Mouse (Mus musculus) A20 (cell line): ENCODE results near the gene Dgkz.
A peak's percentile ranks its signal among the peaks of the same experiment; 100 is the strongest.

Experiments used
- DNase-seq: peaks from one replicate; pipeline ENCODE4 v3.0.0-alpha.2; 2011; ENCODE audit warnings: low read depth, low spot score

Gene Dgkz

DNA sequence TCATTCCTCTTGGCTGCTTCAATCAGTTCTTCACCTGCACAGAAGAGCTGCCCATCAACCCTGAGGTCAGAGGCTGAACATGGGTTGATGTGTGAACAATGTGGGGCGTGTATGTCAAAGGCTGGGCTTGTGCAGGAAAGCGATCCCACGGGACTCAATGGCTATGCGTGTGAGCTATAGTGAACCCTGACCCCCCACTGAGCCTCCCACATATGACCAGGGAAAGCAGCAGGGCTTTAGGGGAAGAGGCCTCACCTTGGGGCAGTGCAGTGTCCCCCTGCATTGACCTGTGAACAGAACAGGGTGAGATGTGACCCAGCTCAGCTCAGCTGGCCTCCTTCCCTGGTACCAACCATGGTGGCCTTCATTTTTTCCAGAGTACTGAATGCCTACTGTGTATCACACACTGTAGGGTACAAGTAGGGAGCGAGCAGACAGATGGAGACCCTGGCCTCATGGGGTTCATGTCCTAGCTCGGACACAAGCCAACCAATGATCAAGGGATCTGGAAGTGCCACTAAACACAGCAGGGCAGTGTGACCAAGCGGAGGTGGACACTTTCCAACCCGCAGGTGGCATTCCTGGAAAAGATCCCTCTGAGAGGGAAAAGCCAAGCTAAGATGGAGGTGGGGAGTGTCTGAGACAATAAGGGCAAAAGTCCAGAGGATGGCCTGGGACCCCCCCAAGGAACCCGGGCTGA is 40.7 kb downstream of the Dgkz start:
- no peak for DNase-seq

DNA sequence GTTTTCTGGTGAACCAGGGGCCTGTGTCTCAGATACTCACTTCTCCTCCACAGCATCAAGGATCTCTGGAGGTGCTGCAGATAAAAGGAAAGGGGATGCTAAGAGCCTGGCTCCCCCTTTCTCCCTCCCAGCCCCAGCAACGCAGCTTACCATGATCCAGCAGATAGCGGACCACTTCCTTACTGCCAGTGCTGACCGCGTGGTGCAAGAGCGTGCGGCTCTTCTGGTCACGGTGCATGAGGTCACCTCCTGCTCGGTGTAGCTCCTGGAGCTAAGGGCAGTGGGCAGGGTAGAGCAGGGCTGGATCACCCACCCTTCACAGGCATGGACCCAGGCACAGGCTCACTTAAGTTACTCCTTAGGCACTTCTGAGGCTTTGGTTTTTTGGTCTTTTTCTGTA is 41.6 kb downstream of the Dgkz start:
- no peak for DNase-seq

DNA sequence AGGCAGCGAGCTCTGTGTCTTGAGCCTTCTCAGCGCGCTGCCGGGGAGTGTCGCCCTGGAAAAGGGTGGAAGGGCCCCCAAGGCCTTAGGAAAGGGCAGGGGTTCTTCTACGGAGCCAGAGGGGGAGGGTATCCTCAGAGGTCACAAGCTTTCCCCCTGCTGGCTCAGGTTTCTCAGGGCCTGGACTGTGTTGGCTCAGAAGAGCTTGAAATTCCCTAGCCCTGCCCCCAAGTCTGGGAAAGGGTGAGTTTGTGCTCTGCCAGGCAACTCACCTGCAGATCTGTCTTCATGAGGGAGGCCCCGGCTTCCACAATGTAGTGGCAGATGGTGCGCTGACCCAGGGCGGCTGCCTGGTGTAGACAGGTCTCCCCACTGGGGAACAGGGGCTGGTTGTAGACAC is 42.2 kb downstream of the Dgkz start:
- DNase-seq: no peak

DNA sequence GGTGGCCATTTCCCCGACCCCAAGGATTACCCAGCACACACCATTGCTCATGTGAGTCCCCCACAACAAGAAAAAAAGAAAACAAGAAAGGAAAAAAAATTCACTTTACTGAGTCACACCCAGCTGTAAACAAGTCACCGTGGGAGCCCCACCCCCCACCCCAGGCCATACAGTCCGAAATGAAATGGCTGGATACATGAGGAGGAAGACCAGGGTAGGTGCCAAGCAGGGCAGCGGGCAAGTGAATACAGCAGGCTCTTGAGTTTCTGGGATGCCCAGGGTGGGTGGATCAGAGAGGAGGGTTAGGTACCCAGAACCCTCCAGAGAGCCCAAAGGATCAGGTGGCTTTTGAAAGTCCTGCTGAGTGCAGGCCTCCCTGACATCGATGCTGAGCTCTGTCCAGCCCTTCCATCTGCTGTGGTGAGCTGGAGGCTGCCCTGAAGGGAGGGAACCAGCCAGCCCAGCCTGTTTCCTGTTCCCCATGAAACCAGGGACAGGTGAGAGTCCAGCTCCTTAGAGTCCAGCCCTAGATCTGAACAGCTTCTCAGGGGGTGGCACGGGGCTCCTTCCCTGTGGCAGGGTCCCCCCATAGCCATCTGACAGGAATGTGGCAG is 42.8 kb downstream of the Dgkz start:
- DNase-seq: no peak

DNA sequence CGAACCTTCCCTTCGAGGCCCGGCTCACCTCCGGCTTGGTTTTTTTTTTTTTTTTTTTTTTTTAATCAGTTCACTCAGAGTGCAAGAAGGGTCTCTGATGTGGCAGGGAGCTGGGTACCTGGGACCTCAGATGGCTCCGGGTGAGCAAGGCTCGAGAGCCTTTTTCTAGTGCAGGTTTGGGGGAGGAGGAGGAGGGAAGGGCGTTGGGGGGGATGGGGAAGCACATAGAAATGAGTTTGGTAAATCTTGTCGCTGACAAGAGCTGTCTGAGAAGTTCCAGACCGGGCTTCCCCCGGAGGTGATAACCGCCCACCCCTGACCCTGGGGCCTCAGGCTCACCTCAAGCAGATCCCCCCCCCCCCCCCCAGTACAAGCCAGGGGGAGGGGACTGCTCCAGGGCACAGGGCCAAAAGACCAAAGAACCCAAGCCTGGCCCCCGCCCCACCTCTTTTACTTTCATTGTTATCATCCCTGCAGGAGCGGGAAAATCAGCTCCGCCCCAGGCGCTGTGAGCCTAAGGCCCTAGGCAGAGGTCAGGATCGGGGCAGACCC is 43.4 kb downstream of the Dgkz start, which contains the start of gene Mdk:
Mdk (minus strand) TSS at position 138 of the 552 bp plus-strand sequence.
- DNase-seq: no peak

DNA sequence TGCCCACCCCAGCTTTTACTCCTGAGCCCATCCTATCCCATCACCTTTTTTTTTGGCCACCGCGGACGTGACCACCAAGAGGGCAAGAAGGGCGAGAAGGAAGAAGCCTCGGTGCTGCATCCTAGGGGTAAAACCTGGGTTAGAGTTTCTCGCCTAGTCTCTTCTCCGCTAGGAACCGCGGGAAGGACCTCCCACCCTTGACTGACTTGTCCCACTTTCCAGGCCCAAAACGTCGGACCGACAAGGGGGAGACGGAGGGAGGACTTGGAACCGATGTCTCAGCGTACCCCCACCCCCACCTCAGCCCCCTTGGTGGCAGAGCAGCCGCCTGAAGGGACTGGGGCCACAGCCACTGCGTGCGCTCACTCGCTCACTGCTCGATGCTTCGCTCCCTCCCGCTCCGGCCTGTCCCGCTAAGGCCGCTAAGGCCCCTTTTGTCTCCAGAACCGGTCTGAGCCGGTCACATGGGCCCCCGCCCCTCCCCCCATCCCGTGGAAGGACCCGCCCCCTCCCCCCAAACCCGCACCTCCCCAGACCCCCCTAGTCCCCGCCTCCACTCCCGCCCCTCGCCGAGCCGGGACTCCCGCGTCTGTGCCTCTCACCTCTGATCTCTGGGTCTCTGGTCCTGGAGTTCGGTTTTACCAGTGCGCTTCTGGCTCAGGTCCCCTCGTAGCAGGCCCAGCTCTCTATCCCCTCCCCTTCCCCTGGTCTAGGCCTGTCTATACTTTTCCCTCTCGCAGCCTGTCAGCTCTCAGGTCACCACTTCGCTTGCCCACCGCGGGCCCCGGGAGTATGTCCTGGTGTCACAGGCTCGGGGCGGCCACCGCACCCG is 44.1 kb downstream of the Dgkz start:
- no peak for DNase-seq

DNA sequence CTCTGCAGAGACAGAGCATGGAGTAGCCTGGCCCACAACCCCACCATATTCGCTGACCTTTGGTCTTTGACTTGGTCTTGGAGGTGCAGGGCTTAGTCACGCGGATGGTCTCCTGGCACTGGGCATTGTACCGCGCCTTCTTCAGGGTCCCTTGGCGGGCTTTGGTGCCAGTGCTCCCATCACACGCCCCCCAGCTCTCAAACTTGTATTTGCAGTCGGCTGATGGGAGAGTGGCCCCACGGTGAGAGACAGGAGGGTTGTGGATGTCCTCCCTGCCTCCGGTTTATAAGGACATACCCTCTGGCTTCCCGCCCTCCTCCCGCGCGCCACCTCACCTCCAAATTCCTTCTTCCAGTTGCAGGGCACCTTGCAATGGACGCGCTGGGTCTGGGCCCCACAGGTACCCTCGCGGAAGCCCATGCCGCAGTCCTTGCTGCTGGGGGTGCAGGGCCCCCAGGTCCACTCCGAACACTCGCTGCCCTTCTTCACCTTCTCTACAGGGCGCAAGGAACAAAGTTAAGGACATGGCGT is 44.8 kb downstream of the Dgkz start:
- DNase-seq: no peak

DNA sequence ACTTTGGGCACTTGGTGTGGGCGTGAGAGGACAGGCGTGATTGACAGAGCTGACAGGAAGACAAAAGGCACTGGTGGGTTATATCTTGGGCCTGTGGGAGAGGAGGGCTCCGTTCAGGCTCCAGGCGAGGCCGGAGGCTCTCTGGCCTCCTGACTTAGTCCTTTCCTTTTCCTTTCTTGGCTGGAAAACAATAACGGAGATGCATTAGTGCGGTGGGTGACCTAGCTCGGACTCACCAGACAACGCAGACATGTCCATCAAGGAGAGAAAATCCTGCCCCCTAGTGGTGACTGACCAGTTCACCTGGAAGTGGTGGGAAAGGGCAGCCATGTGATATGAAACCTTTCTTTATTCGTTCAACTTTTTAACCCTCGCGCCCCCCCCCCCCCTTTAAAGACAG is 45.7 kb downstream of the Dgkz start:
- DNase-seq: peak; percentile 55

DNA sequence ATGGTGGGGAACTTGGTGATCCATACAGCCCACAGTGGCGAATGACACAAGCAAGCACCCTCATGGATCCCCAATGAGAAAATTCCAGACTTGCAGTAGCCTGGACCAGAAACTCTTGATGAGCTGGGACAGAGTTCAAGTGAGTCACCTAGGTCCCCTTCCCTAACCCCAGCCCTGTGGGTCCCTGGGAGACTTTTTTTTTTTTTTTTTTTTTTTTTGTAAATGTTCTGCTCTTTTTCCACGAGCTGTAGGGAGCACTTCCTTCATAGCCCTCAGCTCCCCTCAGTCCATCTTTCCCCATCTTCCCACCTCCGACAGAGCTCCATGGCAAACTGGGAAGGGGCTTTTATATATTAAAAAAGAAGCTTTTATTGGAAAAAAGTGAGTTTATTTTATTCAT is 46.2 kb downstream of the Dgkz start:
- no peak for DNase-seq

DNA sequence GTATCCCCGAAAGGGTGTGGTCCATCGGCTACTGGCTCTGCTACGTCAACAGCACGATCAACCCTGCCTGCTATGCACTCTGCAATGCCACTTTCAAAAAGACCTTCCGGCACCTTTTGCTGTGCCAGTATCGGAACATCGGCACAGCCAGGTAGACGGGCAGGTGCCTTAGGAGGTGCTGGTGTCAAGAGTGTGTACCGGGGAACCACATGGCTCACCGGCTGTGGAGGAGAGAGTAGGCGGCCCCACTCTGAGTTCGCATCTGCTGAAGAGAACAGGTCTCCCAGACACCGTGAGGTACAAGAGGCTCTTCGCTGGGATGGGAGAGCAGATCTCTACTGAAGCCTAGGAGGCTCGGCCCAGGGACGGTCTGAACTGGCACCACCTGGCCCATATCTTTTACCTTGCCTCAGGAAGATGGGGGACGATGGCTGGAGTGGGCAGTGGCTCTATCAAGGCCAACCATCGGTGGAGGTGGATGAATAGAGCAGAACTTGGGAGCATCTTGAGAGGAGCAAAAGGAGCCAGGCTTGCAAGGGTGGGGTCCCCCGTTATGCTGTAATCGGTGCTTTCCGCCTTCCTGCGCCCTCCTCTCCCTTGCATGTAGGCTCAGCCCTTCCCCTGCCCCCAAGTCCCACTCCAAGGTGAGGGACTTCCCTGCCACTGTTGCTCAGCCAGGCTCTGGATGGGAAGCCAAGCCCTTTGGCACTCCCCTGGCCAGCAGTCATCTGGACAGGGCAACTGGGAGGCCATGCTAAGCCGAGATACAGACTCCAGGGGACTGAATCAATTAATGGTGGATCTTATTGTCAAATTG is 46.9 kb downstream of the Dgkz start:
- DNase-seq: no peak

DNA sequence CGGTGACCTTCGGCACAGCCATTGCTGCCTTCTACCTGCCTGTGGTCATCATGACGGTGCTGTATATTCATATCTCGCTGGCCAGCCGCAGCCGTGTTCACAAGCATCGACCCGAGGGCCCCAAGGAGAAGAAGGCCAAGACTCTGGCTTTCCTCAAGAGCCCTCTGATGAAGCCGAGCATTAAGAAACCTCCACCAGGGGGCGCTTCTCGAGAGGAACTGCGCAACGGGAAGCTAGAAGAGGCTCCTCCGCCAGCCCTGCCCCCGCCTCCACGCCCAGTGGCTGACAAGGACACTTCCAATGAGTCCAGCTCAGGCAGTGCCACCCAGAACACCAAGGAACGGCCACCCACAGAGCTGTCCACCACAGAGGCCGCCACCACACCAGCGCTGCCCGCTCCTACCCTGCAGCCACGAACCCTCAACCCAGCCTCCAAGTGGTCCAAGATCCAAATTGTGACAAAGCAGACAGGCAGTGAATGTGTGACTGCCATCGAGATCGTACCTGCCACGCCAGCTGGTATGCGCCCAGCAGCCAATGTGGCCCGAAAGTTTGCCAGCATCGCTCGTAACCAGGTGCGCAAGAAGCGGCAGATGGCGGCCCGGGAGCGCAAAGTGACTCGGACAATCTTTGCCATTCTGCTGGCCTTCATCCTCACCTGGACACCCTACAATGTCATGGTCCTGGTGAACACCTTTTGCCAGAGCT is 47.7 kb downstream of the Dgkz start:
- DNase-seq: peak; percentile 55

DNA sequence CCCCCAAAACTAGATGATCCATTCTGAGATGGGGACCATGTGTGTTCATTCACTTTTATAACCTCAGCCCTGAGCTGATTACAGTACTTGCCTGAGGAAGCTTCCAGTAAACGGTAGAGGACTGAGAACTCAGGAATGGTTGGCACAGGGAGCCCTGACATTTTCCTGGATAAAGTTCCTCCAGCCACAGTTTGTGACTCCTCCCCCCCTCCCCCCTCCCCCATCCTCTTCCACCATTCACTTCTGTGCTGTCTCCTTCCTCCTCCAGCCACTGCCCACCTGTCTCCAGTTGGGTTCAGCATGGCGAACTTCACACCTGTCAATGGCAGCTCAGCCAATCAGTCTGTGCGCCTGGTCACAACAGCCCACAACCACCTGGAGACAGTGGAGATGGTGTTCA is 48.7 kb downstream of the Dgkz start, which contains the start of gene Chrm4:
Chrm4 (plus strand) TSS at position 301 of the 400 bp plus-strand sequence.
- DNase-seq: no peak

DNA sequence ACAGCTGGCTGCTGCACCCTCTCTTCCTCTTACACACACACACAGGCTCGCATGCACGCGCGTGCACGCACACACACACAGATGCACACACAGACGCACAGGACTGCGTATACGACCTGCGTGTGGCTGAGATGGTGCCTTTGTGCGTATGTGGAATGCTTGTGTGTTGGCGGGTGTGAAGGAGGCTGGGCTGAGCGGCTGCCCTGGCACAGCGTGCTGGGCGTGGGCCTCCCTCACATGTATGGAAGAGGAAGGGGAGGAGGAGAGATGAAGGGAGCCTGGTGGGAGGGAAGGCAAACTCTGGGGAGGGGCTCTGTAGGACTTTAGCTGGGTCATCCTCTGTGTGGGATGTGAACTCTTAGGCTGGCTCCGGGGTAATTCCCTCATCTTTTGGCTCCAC is 50.2 kb downstream of the Dgkz start:
- no peak for DNase-seq

DNA sequence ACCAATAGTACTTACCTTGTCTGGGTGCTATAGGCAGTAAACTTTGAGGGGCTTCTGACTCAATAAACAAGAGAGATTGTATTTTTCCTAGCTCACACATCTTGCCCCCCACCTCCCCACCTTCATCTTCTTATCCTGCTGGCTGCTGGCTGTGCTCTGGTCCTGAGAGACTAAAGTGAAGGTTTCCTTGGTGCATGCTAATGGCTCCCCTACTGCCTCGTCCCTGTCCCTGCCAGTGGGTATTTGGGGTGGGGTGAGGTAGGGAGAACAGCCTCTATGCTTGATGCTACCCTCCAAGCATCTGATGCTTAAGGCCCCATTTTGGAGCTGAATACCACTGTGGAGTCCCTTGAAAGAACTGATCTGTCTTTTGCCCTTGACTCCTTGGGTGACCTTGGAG is 50.9 kb downstream of the Dgkz start:
- DNase-seq: no peak

DNA sequence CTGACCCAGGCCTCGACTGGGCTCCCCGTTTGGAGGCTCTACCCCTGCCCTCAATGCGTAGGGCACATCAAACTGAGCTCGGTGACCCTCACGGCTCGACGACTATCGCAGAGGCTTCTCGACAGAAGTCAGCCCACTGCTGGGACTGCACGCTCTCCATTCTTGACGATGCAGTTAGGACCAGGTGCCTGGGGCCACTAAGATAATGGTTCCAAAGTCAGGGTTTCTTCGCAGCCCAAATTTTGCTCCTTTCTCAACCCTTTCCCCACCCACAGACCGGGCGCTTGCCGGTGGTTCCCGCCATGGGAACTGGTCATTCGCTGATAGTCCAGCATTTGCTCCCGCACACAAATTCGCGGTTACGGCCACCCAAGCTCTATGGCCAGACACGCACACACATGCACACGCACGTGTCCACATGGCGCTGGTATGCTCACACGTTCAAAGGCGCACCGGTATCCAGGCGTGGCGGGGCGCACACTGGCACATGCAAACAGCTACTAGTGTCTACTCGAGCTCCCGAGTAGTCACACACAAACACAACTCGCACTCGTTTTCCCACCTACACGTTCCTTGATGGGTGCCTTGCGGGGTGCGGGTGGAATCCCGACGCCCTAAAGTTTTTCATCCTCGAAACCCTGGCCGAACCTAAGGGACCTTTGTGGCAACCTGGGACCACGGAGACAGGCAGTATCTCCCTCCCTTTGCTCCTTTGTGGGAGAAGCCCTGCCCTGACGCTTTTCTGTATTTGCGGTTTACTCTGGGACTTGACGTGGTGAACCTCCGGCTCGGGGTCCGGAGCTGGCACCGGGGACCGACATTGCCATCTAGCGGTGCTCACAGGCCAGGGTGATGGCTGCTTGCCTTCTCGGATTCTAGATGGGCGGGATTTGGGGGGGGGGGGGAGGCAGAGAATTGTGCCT is 52.0 kb downstream of the Dgkz start:
- no peak for DNase-seq

DNA sequence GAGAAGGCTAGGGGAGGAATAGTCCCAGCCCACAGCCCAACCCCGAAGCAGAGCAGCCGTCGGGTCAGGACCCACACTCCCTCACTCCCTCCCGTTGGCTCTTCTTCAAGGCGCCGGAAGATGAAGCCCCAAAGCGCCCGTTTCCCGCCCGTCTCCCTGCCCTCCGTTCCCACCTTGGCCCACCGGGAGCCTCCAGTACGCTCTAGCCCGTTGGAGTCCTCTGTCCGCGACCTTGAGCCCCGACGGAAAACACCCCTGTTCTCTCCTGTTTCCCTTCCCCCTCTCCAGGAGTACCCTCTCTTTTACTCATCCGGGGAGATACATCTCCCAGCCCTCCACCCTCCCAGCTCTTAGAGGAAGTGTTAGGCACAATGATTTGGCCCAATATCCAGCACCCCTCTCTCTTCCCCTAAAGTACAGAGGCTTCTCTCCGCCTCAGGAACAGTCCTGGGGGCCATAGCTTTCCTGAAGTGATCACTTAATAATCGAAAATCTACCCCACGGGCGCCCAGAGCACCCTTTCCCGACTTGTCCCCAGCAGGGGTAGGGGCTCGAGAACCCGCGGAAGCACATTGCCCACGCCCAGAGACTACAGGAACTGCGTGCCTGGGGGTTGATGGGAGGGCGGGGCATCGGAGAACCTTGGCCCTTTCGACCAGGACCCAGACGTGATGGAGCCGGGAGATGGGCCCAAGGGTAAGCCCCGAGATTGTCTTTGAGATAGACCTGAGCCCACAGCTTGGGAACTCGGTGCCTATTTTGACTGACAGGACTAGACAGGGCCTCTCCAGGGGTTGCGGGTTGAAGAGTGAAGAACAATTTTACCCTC is 52.9 kb downstream of the Dgkz start:
- DNase-seq: no peak

DNA sequence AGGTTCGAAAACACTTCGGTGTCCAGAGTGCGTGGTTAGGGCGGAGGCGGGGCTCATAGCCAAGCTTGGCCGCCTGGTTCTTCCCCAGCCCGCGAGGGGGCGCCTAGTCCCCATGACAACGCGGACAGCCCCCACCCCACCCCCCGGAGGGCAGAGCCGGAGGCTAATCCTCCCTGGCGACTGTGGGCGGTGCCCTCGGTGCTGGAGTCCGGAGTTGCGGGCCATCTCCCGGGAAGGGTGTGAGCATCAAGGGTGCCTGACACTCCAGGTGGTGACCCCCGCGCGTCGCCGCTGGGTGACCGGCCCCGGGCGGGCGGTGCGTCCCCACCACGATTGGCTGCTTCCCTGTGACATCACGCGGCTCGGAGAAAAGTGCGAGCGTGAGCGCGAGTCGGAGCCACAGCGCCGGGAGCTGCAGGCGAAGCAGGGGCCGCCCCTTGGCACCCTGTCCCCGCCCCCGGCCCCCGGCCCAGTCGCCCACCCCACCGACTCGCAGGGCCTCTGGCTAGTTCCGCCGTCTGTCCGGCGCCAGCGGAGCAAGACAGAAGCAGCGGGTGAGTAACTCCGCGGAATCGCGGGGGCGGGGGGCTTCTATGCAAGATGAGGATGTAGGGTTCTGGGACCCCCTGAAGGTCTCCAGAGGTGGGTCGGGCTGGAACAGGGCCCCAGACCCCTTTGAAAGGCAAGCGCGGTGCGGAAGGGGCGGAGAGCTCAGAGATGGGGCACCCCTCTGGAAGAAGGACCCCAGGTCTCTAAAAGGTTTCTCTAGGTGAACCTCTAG is 53.7 kb downstream of the Dgkz start:
- no peak for DNase-seq
